Mouse (Mus musculus) lung, embryonic 14.5 days (tissue): ENCODE measurements at regions not wholly inside any gene's neighbourhood (a gene's known extent, or its start where the extent isn't known, plus 50 kb on each side); places are given as distances from the start of the nearest gene placed in this dataset.
A peak's percentile ranks its signal among the peaks of the same experiment; 100 is the strongest.

Experiments used
- ATAC-seq: fragments of 200-750 bp; cut with Nextera tagmentation; 2 replicates; pipeline ENCODE4 v1.8.0; 2017; ENCODE audit warnings: mild to moderate bottlenecking, moderate TSS enrichment, moderate library complexity; ENCODE audit not compliant: insufficient read depth
- DNase-seq: peaks from one replicate; pipeline ENCODE4 v3.0.0-alpha.2; 2015
- H3K27ac ChIP-seq: fragments of 300-500 bp; sonication (generic); 2 replicates; pipeline ENCODE4 v1.5.1; 2014; ENCODE audit warnings: low read depth, mild to moderate bottlenecking, moderate library complexity
- H3K27me3 ChIP-seq: fragments of 300-500 bp; sonication (generic); 2 replicates; pipeline ENCODE4 v1.6.1; 2014; ENCODE audit warnings: low read length, control low read depth; ENCODE audit not compliant: insufficient read depth
- H3K36me3 ChIP-seq: fragments of 300-500 bp; sonication (generic); 2 replicates; pipeline ENCODE4 v1.6.1; 2014; ENCODE audit warnings: control low read depth; ENCODE audit not compliant: insufficient read depth
- H3K4me1 ChIP-seq: fragments of 300-500 bp; sonication (generic); 2 replicates; pipeline ENCODE4 v1.6.1; 2014; ENCODE audit warnings: antibody characterized with exemption, control low read depth; ENCODE audit not compliant: insufficient read depth
- H3K4me2 ChIP-seq: fragments of 300-500 bp; sonication (generic); 2 replicates; pipeline ENCODE4 v1.6.1; 2014; ENCODE audit warnings: mild to moderate bottlenecking
- H3K4me3 ChIP-seq: fragments of 300-500 bp; sonication (generic); 2 replicates; pipeline ENCODE4 v1.5.1; 2014; ENCODE audit warnings: low read depth, low read length
- H3K9ac ChIP-seq: fragments of 300-500 bp; sonication (generic); 2 replicates; pipeline ENCODE4 v1.6.1; 2014
- H3K9me3 ChIP-seq: fragments of 300-500 bp; sonication (generic); 2 replicates; pipeline ENCODE4 v1.6.1; 2016; ENCODE audit warnings: low read depth, low read length, control low read depth
- CTCF ChIP-seq: IDR thresholded peaks from 2 replicates; pipeline ENCODE4 v1.5.1; 2016; ENCODE audit warnings: antibody characterized with exemption, low read depth
- WGBS: fragments of 180-500 bp; shearing (Covaris S2); extraction: QIAGEN DNeasy Blood & Tissue Kit; methylation state at CpG from one replicate; pipeline ENCODE4 v1.1.7; 2014; 5-methylcytosine and 5-hydroxymethylcytosine counted together

DNA sequence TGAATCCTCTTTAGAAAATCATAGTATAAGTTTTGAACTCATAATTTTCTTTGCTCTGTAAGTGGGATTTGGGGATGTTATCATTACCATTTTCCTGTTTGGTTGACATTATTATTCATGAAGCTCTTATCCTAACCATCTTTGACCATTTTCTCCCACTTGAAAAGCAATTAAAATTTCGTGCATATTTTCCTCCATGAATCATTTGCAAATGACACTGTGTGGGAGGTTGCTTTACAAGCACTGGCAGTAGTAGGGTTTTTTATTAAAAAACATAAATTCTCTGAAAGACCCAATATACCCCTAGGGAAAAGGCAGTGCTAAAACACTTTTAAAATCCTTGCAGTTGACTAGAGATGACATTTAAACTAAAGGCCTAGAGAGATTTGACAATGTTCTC is 1183.2 kb upstream of the Crim1 start:
- H3K9ac ChIP-seq: no peak overlapping the region
- H3K4me2 ChIP-seq: no peak overlapping the region
- WGBS: 36% methylated on average over 1 of the region's 1 CpGs
- H3K27me3 ChIP-seq: no peaks in the 10 kb centered on the region
- DNase-seq (no peak), ATAC-seq (no peak)
- no peaks in the 10 kb centered on the region for H3K4me1 ChIP-seq
- H3K36me3 ChIP-seq: no peaks in the 10 kb centered on the region
- no peak overlapping the region for H3K4me3 ChIP-seq
- H3K9me3 ChIP-seq: no peaks in the 10 kb centered on the region
- TF ChIP-seq CTCF: no peak
- no peak overlapping the region for H3K27ac ChIP-seq

DNA sequence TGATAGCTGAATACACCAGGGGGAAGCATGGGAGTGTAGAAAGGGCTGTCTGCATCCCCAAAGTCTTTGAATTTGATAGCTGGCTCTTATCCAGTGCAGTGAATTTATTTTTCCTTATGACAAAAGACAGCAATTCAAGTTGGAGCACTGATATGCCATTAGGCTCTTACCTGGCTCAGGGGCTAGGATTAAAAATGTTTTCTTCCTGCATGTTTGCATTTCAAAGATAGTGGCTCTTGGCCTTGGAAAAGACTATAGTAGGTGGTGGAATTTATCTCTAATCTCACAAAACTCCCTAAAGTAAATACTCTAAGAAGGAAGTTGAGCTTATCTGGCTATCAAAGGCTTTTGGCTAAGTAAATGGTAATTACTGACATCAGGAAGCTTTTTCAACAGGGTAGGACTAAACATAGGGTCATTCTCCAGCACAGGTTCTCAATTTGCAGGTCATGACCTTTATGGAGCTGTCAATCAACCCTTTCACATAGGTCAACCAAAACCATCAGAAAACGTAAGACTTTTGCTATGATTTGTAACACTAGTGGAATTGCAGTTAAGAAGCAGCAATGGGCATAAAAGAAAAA is 1170.8 kb upstream of the Crim1 start:
- ATAC-seq: no peak
- Histone ChIP-seq H3K9me3 (no peaks in the 10 kb centered on the region), H3K27me3 (no peaks in the 10 kb centered on the region), H3K9ac (no peak overlapping the region), H3K4me3 (no peak overlapping the region), H3K4me1 (no peaks in the 10 kb centered on the region), H3K36me3 (no peaks in the 10 kb centered on the region), H3K4me2 (no peak overlapping the region), H3K27ac (no peak overlapping the region)
- DNase-seq: peak; percentile 1
- TF ChIP-seq CTCF: no peak
- WGBS: 13% methylated on average over 1 of the region's 1 CpGs

- Histone ChIP-seq H3K9ac (no peak overlapping the region), H3K9me3 (no peaks in the 10 kb centered on the region), H3K27me3 (no peaks in the 10 kb centered on the region), H3K36me3 (no peaks in the 10 kb centered on the region), H3K27ac (no peak overlapping the region), H3K4me3 (no peak overlapping the region), H3K4me2 (no peak overlapping the region), H3K4me1 (no peaks in the 10 kb centered on the region)
- no peak for TF ChIP-seq CTCF
- WGBS: 86% methylated on average over 4 of the region's 4 CpGs
- DNase-seq (no peak), ATAC-seq (no peak)
These were observed 1165.8 kb upstream of the Crim1 start for GRCm38 (mm10) chr17:77034285-77034684.
